Mouse (Mus musculus) layer of hippocampus, postnatal 10 days (tissue): ENCODE measurements around the gene Sco1. TPM values are rescaled to one million over a fixed set of nuclear protein-coding genes. Genes with fewer than 3 reads are reported as not detected.
"Not testable (repeated sequence)": the region's sequence is repeated elsewhere in the genome, so short reads cannot be mapped to it uniquely, and the experiment has no call there.

Source experiments
- DNase-seq, 2 experiments: peaks; one replicate each; pipeline ENCODE4 v3.0.0; 2021; ENCODE audit warnings: low spot score in 2 of 2
- total RNA-seq, 2 experiments: library from RNA; stranded (reverse); gene quantifications; 2 replicates each; pipeline ENCODE4 v1.2.3; 2021

Sco1 gene
- total RNA-seq, 2 experiments from 2014 or later, result 9.4 to 10.9 TPM

GRCm38 (mm10) chr11:67083712-67084340 lies 31.4 kb downstream of the Sco1 start:
- DNase-seq, result no peak

- DNase-seq, result peak; percentile 79 to 83
These were observed 33.0 kb downstream of the Sco1 start for GRCm38 (mm10) chr11:67085489-67085888.

- DNase-seq, result no peak
These were observed 34.1 kb downstream of the Sco1 start for GRCm38 (mm10) chr11:67086467-67087164.

GRCm38 (mm10) chr11:67087225-67087624 lies 34.8 kb downstream of the Sco1 start:
- no peak for DNase-seq

GRCm38 (mm10) chr11:67092354-67092753 lies 39.9 kb downstream of the Sco1 start:
- DNase-seq, result not testable (repeated sequence)

GRCm38 (mm10) chr11:67093201-67093600 lies 40.7 kb downstream of the Sco1 start:
- no peak for DNase-seq

- no peak for DNase-seq
These were observed 41.2 kb downstream of the Sco1 start for GRCm38 (mm10) chr11:67093652-67094051.

- DNase-seq, result no peak
These were observed 42.0 kb downstream of the Sco1 start for GRCm38 (mm10) chr11:67094470-67094869.

GRCm38 (mm10) chr11:67097709-67098108 lies 45.2 kb downstream of the Sco1 start:
- DNase-seq, result no peak

GRCm38 (mm10) chr11:67098427-67098826 lies 46.0 kb downstream of the Sco1 start:
- no peak for DNase-seq

GRCm38 (mm10) chr11:67099241-67099640 lies 46.8 kb downstream of the Sco1 start:
- no peak for DNase-seq

- DNase-seq, result peak in 1 of 2 experiments; percentile 37
These were observed 47.7 kb downstream of the Sco1 start for GRCm38 (mm10) chr11:67100169-67100568.

GRCm38 (mm10) chr11:67101713-67102112 lies 49.2 kb downstream of the Sco1 start:
- peak; percentile 66 to 72 for DNase-seq

GRCm38 (mm10) chr11:67103256-67103655 lies 50.8 kb downstream of the Sco1 start:
- DNase-seq, result no peak

- no peak for DNase-seq
These were observed 51.8 kb downstream of the Sco1 start for GRCm38 (mm10) chr11:67104242-67104641.

GRCm38 (mm10) chr11:67104714-67105113 lies 52.2 kb downstream of the Sco1 start:
- DNase-seq, result no peak

GRCm38 (mm10) chr11:67105689-67106088 lies 53.2 kb downstream of the Sco1 start:
- DNase-seq, result no peak

GRCm38 (mm10) chr11:67106973-67107372 lies 54.5 kb downstream of the Sco1 start:
- no peak for DNase-seq

GRCm38 (mm10) chr11:67110168-67110948 lies 57.9 kb downstream of the Sco1 start:
- DNase-seq, result peak; percentile 84 to 87

- DNase-seq, result peak; percentile 80 to 83
These were observed 59.8 kb downstream of the Sco1 start for GRCm38 (mm10) chr11:67112019-67112850.

- peak; percentile 88 to 89 for DNase-seq
These were observed 60.4 kb downstream of the Sco1 start for GRCm38 (mm10) chr11:67112851-67113202.
